Comparison of ENCODE assay signal across 9 mouse cellular contexts in the genomic region with DNA sequence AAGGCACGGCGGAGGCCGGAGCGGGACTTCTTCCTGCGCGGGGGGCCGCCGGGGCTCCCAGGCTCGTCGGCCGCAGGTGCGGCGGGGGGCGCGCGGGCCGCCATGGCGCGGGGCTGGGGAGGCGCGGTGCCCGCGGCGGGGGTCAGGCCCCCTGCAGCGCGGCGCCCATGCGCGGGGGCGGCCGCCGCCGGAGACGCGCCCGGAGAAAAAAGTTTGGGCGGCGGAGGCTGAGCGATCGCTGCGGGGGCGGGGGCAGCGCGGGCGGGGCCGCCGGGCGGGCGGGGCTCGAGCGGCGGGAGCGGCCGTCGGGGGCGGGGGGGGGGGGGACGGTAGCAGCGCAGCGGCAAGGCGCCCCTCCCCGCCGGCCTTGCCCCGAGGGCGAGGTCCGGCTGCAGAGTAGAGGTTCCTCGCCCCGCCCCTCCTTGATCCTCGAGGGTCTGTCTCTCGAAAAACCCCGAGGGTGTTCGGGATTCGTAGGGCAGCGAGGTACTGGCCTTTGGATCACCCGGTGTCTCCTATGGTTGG. TPM values are rescaled to one million over a fixed set of nuclear protein-coding genes. Genes with fewer than 3 reads are reported as not detected.
DNase-seq lines count a peak whose midpoint lies in the region; ATAC-seq and TF ChIP-seq lines count a peak whose summit lies in the region.
"Had no signal": no experiment of that assay in that cellular context is flagged by ENCODE, and none has a peak within 500 bp of the region (broad histone marks: within the 10 kb centered on the region; RNA-seq: fewer than 3 reads in every experiment).

No protein-coding gene starts in this region.

- H3K4me3 ChIP-seq in ES-E14 (ENCODE audit: insufficient read depth in 1 of 2, low read depth in 1 of 2, low read length in 2 of 2, poor library complexity in 1 of 2, severe bottlenecking in 1 of 2) = peak overlapping the region; percentile 76 to 88
- peak overlapping the region; percentile 64 for H3K4me3 ChIP-seq in heart, embryonic 15.5 days
- peak overlapping the region; percentile 61 for H3K4me3 ChIP-seq in limb, embryonic 15.5 days
- peak overlapping the region; percentile 47 for H3K4me3 ChIP-seq in stomach, embryonic 14.5 days (ENCODE audit: low read depth, low read length)

- peaks cover 82% of the 10 kb centered on the region for H3K27me3 ChIP-seq in heart, embryonic 15.5 days
- H3K27me3 ChIP-seq in limb, embryonic 15.5 days = peaks cover 48% of the 10 kb centered on the region
- H3K27me3 ChIP-seq in stomach, embryonic 14.5 days (ENCODE audit: control insufficient read depth, insufficient read depth, low read length) = 0 out of 2 replicates have a peak, but pooled peaks cover 4% of the 10 kb centered on the region
- H3K27me3 ChIP-seq: Patski had no signal

- peak overlapping the region; percentile 79 for H3K9ac ChIP-seq in ES-E14 (ENCODE audit: insufficient read depth, low read depth, low read length, poor library complexity, severe bottlenecking)
- H3K9ac ChIP-seq in heart, embryonic 15.5 days = peak overlapping the region; percentile 67
- H3K9ac ChIP-seq in limb, embryonic 15.5 days = peak overlapping the region; percentile 51
- H3K9ac ChIP-seq in stomach, embryonic 14.5 days (replicated peaks; ENCODE audit: low read depth, low read length) = peak overlapping the region; percentile 53

- under 1% methylated on average over 58 of the region's 74 CpGs for WGBS in heart, embryonic 15.5 days
- WGBS in limb, embryonic 15.5 days = under 1% methylated on average over 45 of the region's 74 CpGs
- under 1% methylated on average over 22 of the region's 74 CpGs for WGBS in stomach, embryonic 14.5 days

- in situ Hi-C loops in ES-E14 (cut with MboI; ENCODE audit: low sequenced_read_pairs in 2 of 2, unreplicated experiment in 2 of 2) = no loop called here

- H3K9me3 ChIP-seq in ES-E14 (ENCODE audit: control insufficient read depth, insufficient read depth, low read depth, low read length) = no peaks in the 10 kb centered on the region
- H3K9me3 ChIP-seq in heart, embryonic 15.5 days (replicated peaks) = no peaks in the 10 kb centered on the region
- no peaks in the 10 kb centered on the region for H3K9me3 ChIP-seq in limb, embryonic 15.5 days
- H3K9me3 ChIP-seq in stomach, embryonic 14.5 days (ENCODE audit: control insufficient read depth, low read depth, low read length) = no peaks in the 10 kb centered on the region

- ATAC-seq in heart, embryonic 15.5 days (replicated peaks; ENCODE audit: insufficient number of reproducible peaks, insufficient read depth, low FRiP score, low read depth) = no peak
- no peak for ATAC-seq in limb, embryonic 15.5 days (ENCODE audit: insufficient number of reproducible peaks, low FRiP score, low TSS enrichment, low read depth)
- no peak for ATAC-seq in stomach, embryonic 14.5 days (ENCODE audit: insufficient number of reproducible peaks, insufficient read depth, low FRiP score, low read depth)

- peaks cover 9 to 44% of the 10 kb centered on the region in 2 experiments for H3K4me1 ChIP-seq in ES-E14 (ENCODE audit: control insufficient read depth in 2 of 2, insufficient read depth in 2 of 2, low read length in 2 of 2, poor library complexity in 1 of 2)
- peaks cover 34% of the 10 kb centered on the region for H3K4me1 ChIP-seq in heart, embryonic 15.5 days (replicated peaks)
- H3K4me1 ChIP-seq in limb, embryonic 15.5 days = peaks cover 39% of the 10 kb centered on the region
- H3K4me1 ChIP-seq in stomach, embryonic 14.5 days (ENCODE audit: control insufficient read depth, insufficient read depth, low read length) = peaks cover 15% of the 10 kb centered on the region

- peak; percentile 52 for DNase-seq in embryo, embryonic 11 days
- DNase-seq in embryo, embryonic 10 days (ENCODE audit: low spot score) = no peak
- DNase-seq in ES-E14 (ENCODE audit: low read depth, low spot score) = no peak
- no peak for DNase-seq in right cerebral cortex, adult 18-20 months
- no peak for DNase-seq in right cerebral cortex, adult 2 months (ENCODE audit: low spot score in 2 of 2)

- peak overlapping the region; percentile 98 for H3K4me2 ChIP-seq in heart, embryonic 15.5 days
- peak overlapping the region; percentile 96 for H3K4me2 ChIP-seq in limb, embryonic 15.5 days
- H3K4me2 ChIP-seq in stomach, embryonic 14.5 days (replicated peaks; ENCODE audit: low read depth, low read length) = peak overlapping the region; percentile 95

- H3K27ac ChIP-seq in ES-E14 (ENCODE audit: insufficient read depth, low read depth, low read length, poor library complexity, severe bottlenecking) = no peak overlapping the region
- no peak overlapping the region for H3K27ac ChIP-seq in heart, embryonic 15.5 days
- peak overlapping the region; percentile 33; the same call in 1 of the 2 replicates for H3K27ac ChIP-seq in limb, embryonic 15.5 days
- peak overlapping the region; percentile 52; the same call in 1 of the 2 replicates for H3K27ac ChIP-seq in stomach, embryonic 14.5 days (ENCODE audit: low read length)

- H3K36me3 ChIP-seq in ES-E14 (ENCODE audit: control insufficient read depth, insufficient read depth, low read length, poor library complexity, severe bottlenecking) = no peaks in the 10 kb centered on the region
- H3K36me3 ChIP-seq in heart, embryonic 15.5 days = no peaks in the 10 kb centered on the region
- no peaks in the 10 kb centered on the region for H3K36me3 ChIP-seq in limb, embryonic 15.5 days
- H3K36me3 ChIP-seq in stomach, embryonic 14.5 days (ENCODE audit: control insufficient read depth, insufficient read depth, low read length) = no peaks in the 10 kb centered on the region

TF ChIP-seq in ES-E14, 5 proteins besides CTCF, POLR2A, EP300 and RAD21:
- no peak for TF ChIP-seq HCFC1 (IDR thresholded peaks at IDR 0.05; ENCODE audit: borderline replicate concordance, insufficient read depth, low read length)
TF ChIP-seq in ES-E14: peak in this region for 0.

RNA-seq across cellular contexts. Expression of a gene that starts 12.9 kb away (rescaled TPM):
- total RNA-seq in ES-E14 (2012; rRNA removed) = 14.4 and 22.5 TPM in 2 replicates
- 1.4 and 3.1 TPM in 2 replicates for polyA plus RNA-seq in heart, embryonic 15.5 days (2015; fragmentation: Nextera tagmentation; extraction: Ambion mirVana)
- 9.6 and 11.6 TPM in 2 replicates for polyA plus RNA-seq in limb, embryonic 15.5 days (2015; fragmentation: Nextera tagmentation; extraction: Ambion mirVana)
- polyA plus RNA-seq in stomach, embryonic 14.5 days (2014; fragmentation: Nextera tagmentation; extraction: Ambion mirVana) = 6.8 and 8.0 TPM in 2 replicates

RNA-seq across cellular contexts. Expression of a gene that starts 39.1 kb away (rescaled TPM):
- 2.0 and 2.1 TPM in 2 replicates for total RNA-seq in ES-E14 (2012; rRNA removed)
- polyA plus RNA-seq in heart, embryonic 15.5 days (2015; fragmentation: Nextera tagmentation; extraction: Ambion mirVana) = 2.1 and 2.3 TPM in 2 replicates
- polyA plus RNA-seq in limb, embryonic 15.5 days (2015; fragmentation: Nextera tagmentation; extraction: Ambion mirVana) = 5.0 and 9.6 TPM in 2 replicates
- 1.7 and 1.9 TPM in 2 replicates for polyA plus RNA-seq in stomach, embryonic 14.5 days (2014; fragmentation: Nextera tagmentation; extraction: Ambion mirVana)

RNA-seq across cellular contexts. Expression of a gene that starts 58.7 kb away (rescaled TPM):
- total RNA-seq in ES-E14 (2012; rRNA removed) = 125 and 136 TPM in 2 replicates
- 40.8 and 48.8 TPM in 2 replicates for polyA plus RNA-seq in heart, embryonic 15.5 days (2015; fragmentation: Nextera tagmentation; extraction: Ambion mirVana)
- 80.5 and 82.6 TPM in 2 replicates for polyA plus RNA-seq in limb, embryonic 15.5 days (2015; fragmentation: Nextera tagmentation; extraction: Ambion mirVana)
- 81.6 and 84.6 TPM in 2 replicates for polyA plus RNA-seq in stomach, embryonic 14.5 days (2014; fragmentation: Nextera tagmentation; extraction: Ambion mirVana)

RNA-seq across cellular contexts. Expression of a gene that starts 58.8 kb away (rescaled TPM):
- 25.5 and 25.7 TPM in 2 replicates for total RNA-seq in ES-E14 (2012; rRNA removed)
- 10.8 and 13.2 TPM in 2 replicates for polyA plus RNA-seq in heart, embryonic 15.5 days (2015; fragmentation: Nextera tagmentation; extraction: Ambion mirVana)
- 16.5 and 18.8 TPM in 2 replicates for polyA plus RNA-seq in limb, embryonic 15.5 days (2015; fragmentation: Nextera tagmentation; extraction: Ambion mirVana)
- 18.2 and 20.3 TPM in 2 replicates for polyA plus RNA-seq in stomach, embryonic 14.5 days (2014; fragmentation: Nextera tagmentation; extraction: Ambion mirVana)

Comparison
In these comparisons a context has a peak if more than half of its experiments do, and no peak if none do; other contexts are left out.
1. H3K27ac ChIP-seq: peak in limb, embryonic 15.5 days (single experiment) and stomach, embryonic 14.5 days (single experiment); none in ES-E14 (single experiment) and heart, embryonic 15.5 days (single experiment).
2. Peak in every context shown above with its lines, with median percentiles within 50 percentile points of each other: H3K4me3 ChIP-seq, H3K9ac ChIP-seq and H3K4me2 ChIP-seq.